Mouse (Mus musculus) fat pad, adult 2 months (tissue): ENCODE data around the gene Grb2.
A peak's percentile ranks its signal among the peaks of the same experiment; 100 is the strongest.

ENCODE experiments used
- DNase-seq: peaks from one replicate; pipeline ENCODE4 v3.0.0-alpha.2; 2011; ENCODE audit warnings: low read depth, low spot score; ENCODE audit errors: extremely low read depth

Gene Grb2

DNA sequence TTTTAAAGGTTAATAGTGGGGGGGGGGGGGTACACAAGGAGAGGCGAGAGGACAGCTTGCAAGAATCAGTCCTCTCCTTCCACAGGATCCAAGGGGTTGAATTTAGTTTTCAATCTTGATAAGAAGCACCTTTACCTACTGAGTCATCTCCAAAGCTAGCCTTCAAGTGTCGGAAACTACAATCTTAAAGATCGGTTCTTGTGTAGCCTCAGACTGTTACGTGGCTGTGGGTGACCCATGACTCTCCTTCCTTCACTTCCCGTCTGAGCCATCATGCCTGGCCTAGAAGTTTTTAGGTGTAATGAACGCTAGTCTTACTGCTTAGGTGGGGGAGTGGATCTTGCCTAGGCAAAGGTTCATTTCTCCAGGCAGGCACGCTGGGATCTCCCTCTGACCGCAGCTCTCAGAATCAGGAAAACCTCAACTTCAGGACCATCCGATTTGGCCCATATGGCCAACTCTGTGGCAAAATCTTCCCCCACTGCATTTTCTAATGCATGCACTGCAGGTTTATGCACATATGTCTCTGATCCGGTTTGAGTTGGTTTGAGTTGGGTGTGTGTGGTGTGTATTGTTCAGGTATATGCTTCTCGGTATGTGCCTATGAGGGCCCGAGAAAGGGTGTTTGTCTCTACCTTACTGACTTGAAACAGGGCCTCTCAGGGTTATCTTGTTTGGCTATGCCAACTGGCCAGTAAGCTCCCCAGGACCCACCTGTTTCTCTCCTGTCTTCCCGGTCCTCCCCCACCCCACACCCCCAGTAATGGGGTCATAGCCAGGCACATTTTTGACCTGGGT is 78.5 kb downstream of the Grb2 start:
- no peak for DNase-seq

- DNase-seq = no peak
Measured at GRCm38 (mm10) chr11:115628465-115629101, 79.8 kb downstream of the Grb2 start.

DNA sequence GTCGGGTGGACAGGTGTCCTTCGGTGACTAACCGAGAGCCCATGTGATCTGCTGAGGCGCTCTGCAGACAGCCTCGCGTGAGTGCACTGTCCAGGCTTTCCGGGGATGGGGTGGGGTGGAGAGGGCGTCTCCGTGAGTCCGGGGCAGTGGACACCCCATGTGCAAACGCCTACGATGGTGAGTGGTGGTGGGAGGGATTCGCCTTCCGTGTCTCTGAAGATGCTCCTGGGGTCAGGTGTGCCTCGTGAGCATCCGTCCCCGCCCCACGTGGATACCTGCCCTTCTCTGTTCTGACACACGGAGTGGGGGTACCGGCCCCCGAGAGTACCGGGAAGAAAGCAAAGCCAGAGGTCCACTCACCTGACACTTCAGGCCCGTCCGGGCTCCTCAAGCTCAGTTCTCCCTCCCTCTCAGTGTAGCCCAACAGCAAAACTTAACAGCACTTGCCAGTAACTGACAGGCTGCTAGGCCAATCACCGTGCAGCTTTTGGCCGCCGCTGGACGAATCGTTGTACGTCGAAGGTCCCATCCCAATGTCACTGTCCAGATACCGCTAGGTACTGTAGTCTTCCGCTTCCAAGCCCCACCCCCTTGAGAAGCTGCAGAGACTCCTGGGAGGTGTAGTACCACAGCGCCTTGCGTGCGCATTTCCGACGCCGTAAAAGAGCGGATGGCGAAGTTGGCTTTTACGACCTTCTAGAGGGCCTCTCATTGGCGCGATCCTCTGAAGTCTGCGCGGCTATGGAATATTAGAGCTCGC is 80.5 kb downstream of the Grb2 start, which contains the start of gene Slc25a19:
Gene Slc25a19, minus strand, starts transcription at position 591 of the 760 bp plus-strand sequence.
- peak; percentile 99 for DNase-seq

DNA sequence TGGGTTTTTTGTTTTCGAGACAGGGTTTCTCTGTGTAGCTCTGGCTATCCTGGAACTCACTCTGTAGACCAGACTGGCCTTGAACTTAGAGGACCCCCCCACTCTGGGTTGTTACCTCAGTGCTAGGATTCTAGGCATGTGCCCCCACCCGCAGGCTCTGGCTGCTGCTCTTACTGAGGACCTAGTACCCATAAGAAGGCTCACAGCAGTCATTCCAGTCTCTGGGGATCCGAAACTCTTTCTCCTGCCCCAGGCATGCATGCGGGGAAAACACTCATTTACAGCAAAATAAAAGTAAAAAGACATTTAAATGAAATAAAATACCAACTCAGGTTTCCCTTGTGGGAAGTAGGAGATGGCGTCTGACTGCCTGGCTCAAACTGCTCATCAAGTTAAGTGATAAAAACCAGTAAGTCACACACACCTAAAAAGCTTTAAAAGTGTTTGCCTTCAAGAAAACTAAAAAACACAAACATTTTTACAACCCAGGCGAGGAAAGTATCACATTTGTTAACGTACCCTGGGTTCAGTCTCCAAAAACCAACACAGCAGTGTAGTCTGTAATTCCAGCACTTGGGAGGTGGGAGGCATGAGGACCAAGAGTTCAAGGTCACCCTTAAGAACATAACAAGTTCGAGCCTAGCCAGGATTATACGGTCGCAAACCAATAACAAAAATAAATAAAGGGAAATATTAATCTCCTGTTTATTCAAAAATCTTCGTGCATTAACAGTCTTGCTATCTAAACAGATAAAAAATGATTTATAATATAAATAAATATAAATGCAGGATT is 81.4 kb downstream of the Grb2 start:
- DNase-seq = no peak

DNA sequence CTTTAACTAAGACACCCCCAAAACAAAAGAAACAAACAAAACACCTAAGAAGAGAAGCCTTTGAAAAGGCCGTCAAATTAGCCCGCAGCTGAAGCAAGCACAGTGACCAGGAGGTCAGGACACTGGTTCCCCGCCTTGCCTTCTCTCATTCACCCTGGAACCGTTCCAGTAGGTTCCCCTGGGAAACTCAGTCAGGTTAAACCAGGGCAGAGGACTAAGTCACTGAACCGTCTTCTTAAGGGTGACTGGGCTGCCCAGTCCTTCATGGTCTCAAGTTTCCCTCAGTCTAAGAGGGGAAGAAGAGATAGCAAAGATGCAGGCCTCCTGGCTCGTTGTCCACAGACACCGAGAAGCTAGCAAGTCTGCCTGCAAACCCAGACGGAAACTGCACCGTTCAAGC is 82.5 kb downstream of the Grb2 start:
- no peak for DNase-seq

DNA sequence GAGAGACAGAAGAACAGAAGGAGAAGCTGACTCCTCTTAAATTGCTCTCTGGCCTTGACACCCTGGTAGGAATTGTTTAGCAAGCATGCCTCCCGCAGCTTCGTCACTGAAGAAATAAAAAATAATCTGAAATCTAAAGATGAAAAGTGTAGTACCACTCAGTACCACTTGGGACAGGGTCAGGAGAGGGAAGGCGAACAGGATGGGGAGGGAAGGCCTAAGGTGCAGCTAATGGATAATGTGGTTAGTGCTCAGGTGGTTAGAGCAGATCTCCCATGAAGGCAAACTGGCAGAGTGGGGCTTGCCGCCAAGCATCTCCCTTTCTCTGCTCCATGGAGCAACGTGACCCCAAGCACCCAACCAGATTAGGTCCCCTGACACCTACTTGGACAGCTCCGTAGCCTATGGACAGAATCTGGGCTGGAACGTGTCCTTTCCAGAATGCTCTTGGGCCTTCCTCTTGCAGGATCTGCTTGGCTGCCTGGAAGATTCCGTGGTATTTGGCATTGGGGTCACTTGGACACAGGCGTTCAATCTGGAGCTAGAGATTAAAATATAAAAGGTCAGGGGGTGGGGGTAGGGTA is 84.8 kb downstream of the Grb2 start:
- no peak for DNase-seq

- DNase-seq = no peak
Measured at GRCm38 (mm10) chr11:115619949-115620348, 88.4 kb downstream of the Grb2 start.

DNA sequence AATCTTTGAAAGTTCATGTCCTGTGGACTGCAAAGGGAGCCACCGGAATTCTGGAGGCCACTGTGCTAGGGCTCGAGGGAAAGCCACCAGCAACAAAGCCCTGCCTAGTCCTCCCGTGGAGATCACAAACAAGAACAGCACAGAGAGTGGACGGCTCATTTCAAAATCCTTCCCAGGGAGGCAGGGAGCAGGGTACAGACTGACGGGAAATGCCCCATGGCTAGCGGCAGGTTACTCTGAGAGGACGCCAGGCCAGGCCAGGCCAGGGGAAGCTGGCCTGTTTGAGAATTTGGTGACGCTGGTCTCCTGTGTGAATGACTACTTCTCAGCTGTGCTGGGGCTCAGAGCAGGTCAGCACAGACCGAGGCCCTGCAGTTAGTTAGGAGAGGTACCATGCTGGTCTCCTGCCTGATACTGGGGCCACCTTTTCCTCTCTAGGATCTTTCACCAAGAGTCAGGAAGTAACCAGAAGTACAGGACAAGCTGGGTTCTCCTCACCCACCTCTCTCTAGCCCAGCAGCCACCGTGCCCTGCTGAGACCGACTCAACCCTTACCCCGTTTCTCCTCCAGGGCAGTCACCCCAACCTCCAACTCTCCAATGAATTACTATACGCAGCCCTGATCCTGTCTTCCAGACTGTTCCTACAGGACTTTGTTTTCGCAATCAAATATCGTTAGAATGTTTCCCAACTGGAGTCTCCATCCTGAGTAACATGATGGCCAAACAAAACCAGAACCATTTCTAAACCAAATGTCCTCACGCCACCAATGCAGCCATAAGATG is 89.5 kb downstream of the Grb2 start:
- no peak for DNase-seq

DNA sequence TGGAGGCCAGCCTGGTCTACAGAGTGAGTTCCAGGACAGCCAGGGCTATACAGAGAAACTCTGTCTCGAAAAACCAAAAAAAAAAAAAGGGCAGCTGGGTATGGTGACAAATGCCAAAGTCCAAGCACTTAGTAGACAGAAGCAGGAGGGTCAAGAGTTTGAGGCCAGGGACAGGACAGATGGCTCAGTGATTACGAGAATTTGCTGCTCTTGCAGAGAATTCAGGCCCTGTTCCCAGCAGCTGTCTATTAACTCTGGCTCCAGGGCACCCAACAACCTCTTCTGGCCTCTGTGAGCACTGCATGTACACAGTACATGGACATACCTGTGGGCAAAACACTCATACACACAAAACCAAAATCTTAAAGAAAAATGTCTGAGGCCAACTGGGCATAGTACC is 90.4 kb downstream of the Grb2 start:
- no peak for DNase-seq

GRCm38 (mm10) chr11:115616893-115617292 is 91.5 kb downstream of the Grb2 start:
- DNase-seq = no peak

DNA sequence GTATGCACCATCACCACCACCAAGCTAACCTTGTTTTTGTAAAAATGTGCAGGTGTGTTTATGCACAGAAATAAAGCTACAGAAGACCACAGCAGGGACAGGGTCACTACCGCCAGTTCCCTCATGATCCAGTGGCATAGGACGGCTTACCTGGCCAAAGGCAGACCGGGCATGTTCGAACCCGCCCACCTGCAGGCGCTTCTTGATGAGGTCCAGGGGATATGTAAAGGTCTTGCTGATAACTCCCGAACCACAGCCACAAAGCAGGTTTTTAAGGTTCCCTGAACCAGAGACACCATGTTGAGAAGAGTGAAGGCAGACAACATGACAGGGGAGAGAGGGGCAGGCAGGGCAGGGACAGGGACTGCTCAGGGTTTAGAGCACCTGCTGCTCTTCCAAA is 92.0 kb downstream of the Grb2 start:
- DNase-seq = no peak

DNA sequence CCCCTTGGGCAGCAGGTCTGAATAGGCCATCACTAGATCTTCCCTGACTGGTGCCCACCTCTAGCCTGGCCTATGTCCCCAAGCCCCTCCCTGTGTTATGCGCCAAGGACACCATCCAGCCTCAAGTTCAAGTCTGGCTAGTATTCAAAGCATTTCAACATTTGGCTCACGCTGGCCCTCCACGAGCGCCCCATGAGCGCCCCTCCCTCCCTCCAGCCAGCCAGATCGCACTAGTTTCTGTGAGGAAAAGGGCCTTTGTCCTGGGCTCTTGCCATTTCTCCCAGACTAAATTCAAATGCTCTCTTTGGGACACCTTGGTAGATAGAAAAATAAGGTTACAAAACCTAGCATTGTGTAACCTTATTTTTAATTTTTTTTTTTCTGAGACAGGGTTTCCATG is 92.5 kb downstream of the Grb2 start:
- DNase-seq = no peak

DNA sequence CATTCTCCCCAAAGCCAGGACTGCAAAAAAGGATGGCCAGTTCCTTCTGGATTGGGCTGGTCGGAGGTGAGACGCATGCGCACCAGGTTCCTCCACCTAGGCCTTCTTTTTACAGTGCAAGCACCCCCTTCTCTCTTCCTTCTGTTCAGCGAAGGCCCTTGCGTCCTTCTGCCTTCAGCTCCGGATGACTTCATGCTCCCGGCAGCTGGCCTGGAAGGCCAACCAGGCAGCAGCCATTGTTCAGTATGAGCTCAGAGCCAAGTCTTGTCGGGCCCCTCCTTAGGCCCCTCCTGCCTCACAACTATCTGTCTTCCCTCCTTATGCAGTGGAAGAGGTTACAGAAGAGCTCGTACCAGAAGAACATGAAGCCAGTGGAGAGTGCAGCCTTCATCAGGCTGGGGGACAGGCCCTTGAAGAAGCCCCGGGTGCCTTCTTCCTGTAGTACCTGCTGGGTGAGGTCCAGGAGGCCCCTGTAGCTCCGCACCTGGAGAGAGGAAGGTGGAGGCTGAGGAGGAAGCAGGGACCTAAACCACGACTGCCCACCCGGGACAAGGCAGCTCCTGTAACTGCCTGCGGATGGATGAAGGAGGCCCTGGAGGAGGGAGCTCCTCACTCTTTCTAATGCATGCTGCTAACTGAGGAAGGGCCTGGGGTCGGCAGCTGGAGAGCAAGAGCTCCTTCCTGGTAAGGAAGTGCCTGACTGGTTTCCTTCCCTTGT is 93.1 kb downstream of the Grb2 start:
- no peak for DNase-seq

DNA sequence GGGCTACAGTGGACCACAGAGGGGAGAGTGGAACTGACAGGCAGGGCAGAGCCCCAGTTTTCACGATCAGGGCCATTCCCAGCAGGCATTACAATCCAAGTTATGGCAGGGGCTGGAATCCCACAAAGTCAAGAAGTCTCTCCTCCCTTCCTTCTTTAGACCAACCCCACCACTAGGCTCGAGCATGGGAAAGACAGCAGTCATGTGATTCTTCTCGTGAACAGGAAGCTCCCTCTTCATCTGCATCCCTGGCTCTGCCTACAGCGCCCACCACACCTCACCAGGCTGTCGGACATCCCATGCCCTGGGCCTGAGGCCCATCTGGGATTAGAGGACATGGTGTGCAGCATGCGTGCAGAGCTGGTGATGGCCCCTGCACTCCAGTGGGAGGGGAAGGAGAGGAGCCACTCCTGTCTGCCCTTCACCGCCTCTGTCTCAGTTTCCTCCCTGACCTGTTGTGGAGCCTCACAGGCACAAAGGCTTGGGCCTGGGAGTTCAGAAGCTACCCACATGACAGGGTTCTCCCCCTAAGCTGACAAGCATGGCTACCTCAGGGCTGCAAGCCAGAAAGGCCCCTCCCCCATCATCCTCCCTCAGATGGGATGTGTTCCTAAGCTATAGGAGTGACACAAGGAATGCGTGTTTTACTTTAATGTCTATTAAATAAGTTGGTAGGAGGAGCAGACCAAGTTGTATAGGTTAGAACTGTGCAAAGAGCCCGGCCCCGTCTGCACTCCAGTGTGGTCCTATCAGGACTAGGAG is 93.9 kb downstream of the Grb2 start:
- no peak for DNase-seq

- no peak for DNase-seq
Measured at GRCm38 (mm10) chr11:115613138-115613945, 95.1 kb downstream of the Grb2 start.

DNA sequence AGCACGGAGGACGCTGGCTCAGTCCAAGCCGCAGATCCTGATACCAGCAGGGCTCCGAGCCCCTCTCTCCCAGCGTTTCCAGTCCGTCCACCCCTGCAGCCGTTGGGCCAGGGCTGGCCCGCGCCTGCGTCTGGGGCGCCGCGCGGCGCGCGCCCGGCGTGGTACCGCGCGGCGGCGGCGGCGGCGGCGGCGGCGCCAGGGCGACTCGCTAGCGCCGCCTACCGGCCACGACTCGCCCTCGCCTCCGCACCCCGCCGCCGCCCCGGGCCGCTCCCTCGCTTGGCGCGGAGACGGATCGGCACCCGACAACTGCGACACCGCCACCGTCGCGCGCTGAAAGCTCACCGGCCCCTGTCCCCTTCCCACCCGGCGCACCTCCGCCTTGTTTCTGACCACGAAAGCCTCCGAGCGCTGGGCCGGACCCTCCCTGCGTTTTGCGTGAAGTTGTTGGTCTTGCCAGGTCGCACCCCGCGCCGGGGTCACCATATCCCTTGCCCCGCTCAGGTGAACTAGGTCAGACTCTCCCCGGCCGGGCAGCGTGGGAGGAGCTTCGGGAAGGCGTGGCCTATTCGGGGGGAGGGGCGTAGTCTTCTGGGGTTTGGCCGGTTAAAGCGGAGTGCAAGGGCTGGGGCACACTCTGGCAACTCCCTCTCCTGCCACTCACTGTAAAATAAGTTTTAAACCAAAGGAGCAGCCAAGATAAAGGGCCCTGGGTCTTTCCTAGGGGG is 95.8 kb downstream of the Grb2 start, which contains the start of gene Mif4gd:
Gene Mif4gd, minus strand, starts transcription at position 560 of the 728 bp plus-strand sequence.
- DNase-seq = no peak

- no peak for DNase-seq
Measured at GRCm38 (mm10) chr11:115612059-115612409, 96.4 kb downstream of the Grb2 start.
